Mouse (Mus musculus) megakaryocyte, embryonic 14.5 days (primary cell): ENCODE data around the gene Efl1.

Experiments used
- FLI1 ChIP-seq: IDR thresholded peaks from 2 replicates; pipeline ENCODE4 v1.6.1; 2012; ENCODE audit warnings: low read length, inconsistent platforms, mixed read lengths
- GATA1 ChIP-seq: IDR thresholded peaks from 3 replicates; pipeline ENCODE4 v1.6.1; 2012; ENCODE audit warnings: mixed read lengths, low read length, inconsistent platforms, borderline replicate concordance

DNA sequence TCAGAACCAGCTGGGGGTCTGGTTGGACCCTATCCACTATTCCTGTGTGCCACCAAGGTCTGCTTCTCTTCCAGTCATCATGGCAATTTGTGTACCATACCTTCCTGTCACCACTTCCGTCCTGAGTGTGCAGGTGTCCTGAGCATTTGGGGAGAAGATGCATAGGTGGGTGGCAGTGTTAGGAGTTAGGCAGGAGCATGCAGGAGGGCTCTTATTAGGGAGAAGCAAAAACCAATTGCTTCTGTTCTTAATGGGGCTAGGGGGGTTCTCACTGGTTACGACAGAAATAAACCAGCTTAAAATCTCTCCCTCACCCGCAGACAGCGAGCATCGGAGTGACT lies 162.4 kb downstream of the Efl1 start:
- TF ChIP-seq FLI1 = no peak
- no peak for TF ChIP-seq GATA1
